Mouse (Mus musculus) A20 (cell line): ENCODE results near the gene Calhm6.

Source experiments
- DNase-seq: peaks from one replicate; pipeline ENCODE4 v3.0.0-alpha.2; 2011; ENCODE audit warnings: low read depth, low spot score

Calhm6 gene

GRCm38 (mm10) chr10:34127392-34128378 is at the start of gene Calhm6:
TSS of gene Calhm6 (minus strand) at chr10:34127984.
- peak; percentile 64 for DNase-seq

- no peak for DNase-seq
Measured at GRCm38 (mm10) chr10:34175870-34176606, 48.3 kb upstream of the Calhm6 start.

- no peak for DNase-seq
Measured at GRCm38 (mm10) chr10:34172663-34173282, 45.0 kb upstream of the Calhm6 start.

- DNase-seq: peak; percentile 65
Measured at GRCm38 (mm10) chr10:34171660-34172059, 43.9 kb upstream of the Calhm6 start.

GRCm38 (mm10) chr10:34171191-34171590 is 43.4 kb upstream of the Calhm6 start:
- DNase-seq: no peak

GRCm38 (mm10) chr10:34166971-34167370 is 39.2 kb upstream of the Calhm6 start:
- DNase-seq: no peak

GRCm38 (mm10) chr10:34155796-34156554 is 28.2 kb upstream of the Calhm6 start:
- DNase-seq: no peak

- DNase-seq: peak; percentile 39
Measured at GRCm38 (mm10) chr10:34151827-34152226, 24.0 kb upstream of the Calhm6 start.

- DNase-seq: no peak
Measured at GRCm38 (mm10) chr10:34150454-34150853, 22.7 kb upstream of the Calhm6 start.

- DNase-seq: no peak
Measured at GRCm38 (mm10) chr10:34149772-34150171, 22.0 kb upstream of the Calhm6 start.

- no peak for DNase-seq
Measured at GRCm38 (mm10) chr10:34141693-34142092, 13.9 kb upstream of the Calhm6 start.

- no peak for DNase-seq
Measured at GRCm38 (mm10) chr10:34139768-34140167, 12.0 kb upstream of the Calhm6 start.

GRCm38 (mm10) chr10:34138027-34138426 is 10.2 kb upstream of the Calhm6 start:
- no peak for DNase-seq

GRCm38 (mm10) chr10:34136432-34136831 is 8.6 kb upstream of the Calhm6 start:
- DNase-seq: no peak

GRCm38 (mm10) chr10:34131356-34131755 is 3.6 kb upstream of the Calhm6 start:
- DNase-seq: peak; percentile 37

GRCm38 (mm10) chr10:34128391-34128790 is 607 bp upstream of the Calhm6 start:
- DNase-seq: no peak

- peak; percentile 14 for DNase-seq
Measured at GRCm38 (mm10) chr10:34118421-34118820, 9.4 kb downstream of the Calhm6 start.

GRCm38 (mm10) chr10:34117770-34118169 is 10.0 kb downstream of the Calhm6 start:
- peak; percentile 16 for DNase-seq

GRCm38 (mm10) chr10:34117131-34117530 is 10.7 kb downstream of the Calhm6 start:
- peak; percentile 16 for DNase-seq

GRCm38 (mm10) chr10:34111964-34112738 is 15.6 kb downstream of the Calhm6 start:
- no peak for DNase-seq
